Mouse (Mus musculus) inflammation-experienced regulatory T-cells, adult 16 weeks (primary cell): ENCODE measurements around the gene Cog5. TPM values are rescaled to one million over a fixed set of nuclear protein-coding genes. Genes with fewer than 3 reads are reported as not detected.

Source experiments
- polyA plus RNA-seq: library from polyadenylated mRNA; unstranded; fragments of 100-300 nt; shearing (Covaris generic); gene quantifications from one replicate; pipeline ENCODE4 v1.2.1, GENCODE M21; 2017

Cog5 gene
- 59.3 TPM for polyA plus RNA-seq

DNA sequence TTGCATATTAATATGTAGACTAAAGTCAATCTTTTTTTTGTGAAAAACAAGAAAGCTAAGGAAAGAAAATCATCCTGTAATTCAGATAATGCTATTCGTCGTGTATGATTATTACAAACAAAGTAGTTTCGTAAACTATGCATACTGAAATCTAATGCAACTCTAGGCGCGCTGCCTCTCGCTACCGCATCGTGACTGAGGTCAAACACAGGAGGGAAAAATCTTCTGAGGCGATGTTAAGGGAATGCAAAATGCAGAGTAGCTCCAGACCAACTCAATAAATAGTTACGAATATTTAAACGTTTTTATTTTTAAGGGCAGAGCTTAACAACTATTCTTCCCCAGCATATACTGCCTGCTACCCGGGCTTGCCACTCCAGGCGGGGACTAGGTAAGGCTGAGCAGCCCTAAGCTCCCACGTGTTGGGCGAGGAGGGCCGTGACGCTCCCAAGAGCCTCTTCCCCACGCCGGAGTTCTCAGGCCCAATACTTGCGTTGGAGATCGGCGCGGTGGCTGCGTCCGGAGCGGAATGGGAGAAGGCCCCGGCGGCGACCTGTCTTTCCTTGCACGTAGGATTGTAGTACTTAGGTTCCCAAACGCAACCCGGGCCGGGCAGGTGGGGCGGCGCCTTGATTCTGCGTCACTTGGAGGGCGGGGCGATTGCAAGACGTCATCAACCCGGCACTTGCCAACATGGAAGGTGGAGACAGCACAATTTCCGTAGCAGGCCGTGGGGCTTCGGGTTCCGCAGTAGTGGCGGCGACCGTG lies at the start of gene Cog5, which contains the start of gene Dus4l:
Gene Cog5, plus strand, starts transcription at position 673 of the 768 bp plus-strand sequence.
Gene Dus4l, minus strand, starts transcription at position 630 of the 768 bp plus-strand sequence.

GRCm38 (mm10) chr12:31634343-31635239 lies 20.1 kb upstream of the Cog5 start, which contains the start of gene Bcap29:
Gene Bcap29, minus strand, starts transcription at chr12:31634658.

GRCm38 (mm10) chr12:31713600-31713999 lies 58.9 kb downstream of the Cog5 start, which contains the start of gene Gpr22:
Gene Gpr22, minus strand, starts transcription at chr12:31713947.

DNA sequence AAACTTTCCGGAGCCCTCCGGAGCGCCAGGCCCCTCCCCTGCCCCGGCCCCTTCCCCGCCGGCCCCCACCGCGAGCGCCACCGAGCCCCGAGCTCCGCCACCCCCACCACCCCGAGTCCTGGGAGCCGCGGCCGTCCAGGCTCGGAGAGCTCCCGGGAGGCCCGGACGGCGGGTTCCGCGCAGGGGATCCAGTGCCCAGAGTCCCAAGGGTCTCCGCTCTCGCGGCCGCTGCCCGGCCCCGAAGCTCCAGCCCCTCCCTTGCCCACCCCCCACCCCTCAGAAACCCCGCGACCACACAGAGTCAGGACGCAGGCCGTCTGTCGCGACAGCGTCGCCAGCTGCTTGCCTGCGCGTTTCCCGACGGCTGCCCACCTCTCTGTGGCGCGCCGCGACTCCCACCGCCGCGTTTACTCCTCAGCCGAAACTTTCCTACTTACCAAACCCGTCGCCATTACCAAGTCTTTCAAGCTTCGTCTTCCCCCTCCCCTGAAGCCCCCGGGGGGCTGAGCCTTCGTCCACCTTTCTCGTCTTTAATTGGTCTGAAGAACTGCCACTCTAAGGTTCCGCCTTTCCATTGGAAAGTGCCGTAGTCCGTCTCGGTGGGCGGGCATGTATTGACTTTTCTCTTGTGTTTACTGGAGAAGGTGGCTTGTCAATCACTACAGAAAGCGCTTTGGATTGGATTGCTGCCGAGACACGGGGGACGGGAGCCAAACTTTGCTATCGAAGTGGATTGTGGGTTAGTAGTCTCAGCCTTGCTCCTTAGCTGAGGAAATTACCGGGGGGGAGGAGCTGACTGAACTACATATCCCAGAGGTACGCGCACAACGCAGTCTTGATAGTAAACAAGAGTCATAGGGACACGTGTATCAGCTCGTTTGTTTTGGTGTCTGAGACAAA lies 295.3 kb downstream of the Cog5 start, which contains the start of gene Hbp1:
Gene Hbp1, minus strand, starts transcription at position 777 of the 900 bp plus-strand sequence.

Other genes starting within 250 kb of the Cog5 start
- gene Cbll1, start 155.3 kb upstream of the Cog5 start, polyA plus RNA-seq = 49.6 TPM
- gene Slc26a4, start 94.9 kb upstream of the Cog5 start, polyA plus RNA-seq = not detected
- gene Bcap29, start 20.2 kb upstream of the Cog5 start, polyA plus RNA-seq = 77.0 TPM
- gene Dus4l, start within 50 bp of the Cog5 start, polyA plus RNA-seq = 13.1 TPM
- gene Gpr22, start 59.1 kb downstream of the Cog5 start, polyA plus RNA-seq = 2.2 TPM